Mouse (Mus musculus) gastrocnemius, postnatal 25 days (tissue): ENCODE data around the gene Slc38a4. TPM values are rescaled to one million over a fixed set of nuclear protein-coding genes. Genes with fewer than 3 reads are reported as not detected.
A peak's percentile ranks its signal among the peaks of the same experiment; 100 is the strongest.

ENCODE experiments used
- DNase-seq: peaks from one replicate; pipeline ENCODE4 v3.0.0; 2022
- total RNA-seq, 2 experiments: library from RNA; stranded (reverse); gene quantifications; 1 replicate in 1 of 2; 2 replicates in 1 of 2; pipeline ENCODE4 v1.2.3; 2021

The Slc38a4 gene
- total RNA-seq, 2 experiments from 2014 or later: 95.2 to 190 TPM

- DNase-seq: no peak
Measured at GRCm38 (mm10) chr15:96969792-96970191, 86.0 kb downstream of the Slc38a4 start.

- peak; percentile 41 for DNase-seq
Measured at GRCm38 (mm10) chr15:96968741-96969140, 87.0 kb downstream of the Slc38a4 start.

GRCm38 (mm10) chr15:96966326-96966725 is 89.4 kb downstream of the Slc38a4 start:
- DNase-seq: no peak

GRCm38 (mm10) chr15:96963735-96964134 is 92.0 kb downstream of the Slc38a4 start:
- DNase-seq: no peak

GRCm38 (mm10) chr15:96963318-96963717 is 92.4 kb downstream of the Slc38a4 start:
- no peak for DNase-seq

- DNase-seq: no peak
Measured at GRCm38 (mm10) chr15:96960343-96960742, 95.4 kb downstream of the Slc38a4 start.

- no peak for DNase-seq
Measured at GRCm38 (mm10) chr15:96959247-96959646, 96.5 kb downstream of the Slc38a4 start.

GRCm38 (mm10) chr15:96956699-96957098 is 99.1 kb downstream of the Slc38a4 start:
- no peak for DNase-seq

- no peak for DNase-seq
Measured at GRCm38 (mm10) chr15:96954389-96954788, 101.4 kb downstream of the Slc38a4 start.

- DNase-seq: no peak
Measured at GRCm38 (mm10) chr15:96953938-96954238, 101.9 kb downstream of the Slc38a4 start.

GRCm38 (mm10) chr15:96953112-96953937 is 102.4 kb downstream of the Slc38a4 start:
- DNase-seq: no peak

- DNase-seq: no peak
Measured at GRCm38 (mm10) chr15:96952488-96952887, 103.3 kb downstream of the Slc38a4 start.

GRCm38 (mm10) chr15:96951783-96952182 is 104.0 kb downstream of the Slc38a4 start:
- no peak for DNase-seq

GRCm38 (mm10) chr15:96948471-96948870 is 107.3 kb downstream of the Slc38a4 start:
- DNase-seq: peak; percentile 21

Other genes with a start within 250 kb of the Slc38a4 start
- 1 to 10 TPM in 1 of 2 experiments, under 1 TPM in 1; 0.87 to 1.2 TPM for gene Pced1b, start 191.2 kb upstream of the Slc38a4 start, total RNA-seq
- gene Amigo2, start 191.3 kb upstream of the Slc38a4 start, total RNA-seq: 1 to 10 TPM; 1.5 to 3.2 TPM